ENCODE assay signal across 17 mouse cellular contexts in the genomic region with DNA sequence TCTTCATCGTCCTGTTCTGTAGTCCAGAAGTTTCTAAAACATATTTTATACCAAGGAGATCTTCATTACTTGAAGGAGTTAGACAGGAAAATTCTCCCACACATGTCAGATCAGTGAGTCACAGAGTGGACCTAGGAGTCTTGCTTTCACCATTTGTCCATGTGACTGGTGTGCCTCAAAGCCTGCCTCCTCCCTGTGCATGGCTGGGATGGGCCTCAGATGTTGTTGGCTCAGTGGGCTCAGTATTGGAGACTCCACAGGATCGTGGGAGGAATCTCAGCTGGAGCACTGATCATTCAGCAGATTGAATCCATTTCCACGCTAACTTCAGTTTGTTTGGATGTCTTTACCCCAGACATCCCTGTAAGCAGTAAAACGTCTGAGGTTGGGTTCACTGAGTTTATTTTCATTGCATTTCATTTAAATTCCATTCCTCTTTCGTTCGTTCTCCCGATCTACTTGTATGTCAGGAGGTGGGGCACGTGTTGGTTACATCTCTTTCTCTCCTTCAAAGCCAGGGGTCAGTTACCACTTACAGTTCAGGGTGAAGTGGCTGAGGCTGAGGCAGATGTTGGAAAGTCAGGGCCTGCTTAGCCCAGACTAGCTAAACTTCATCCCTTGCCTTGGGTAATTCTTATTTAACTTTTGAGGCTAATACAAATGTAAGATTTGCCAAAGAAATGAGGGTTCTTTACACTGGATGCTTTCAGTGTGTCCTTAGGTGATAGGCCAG. TPM values are rescaled to one million over a fixed set of nuclear protein-coding genes. Genes with fewer than 3 reads are reported as not detected.
DNase-seq lines count a peak whose midpoint lies in the region; ATAC-seq and TF ChIP-seq lines count a peak whose summit lies in the region.
"Had no signal": no experiment of that assay in that cellular context is flagged by ENCODE, and none has a peak within 500 bp of the region (broad histone marks: within the 10 kb centered on the region; RNA-seq: fewer than 3 reads in every experiment).

No protein-coding gene starts in this region.

- H3K27me3 ChIP-seq in intestine, embryonic 16.5 days (replicated peaks; ENCODE audit: control insufficient read depth, insufficient read depth, low read length) = no peaks in the 10 kb centered on the region
- no peaks in the 10 kb centered on the region for H3K27me3 ChIP-seq in stomach, postnatal 0 days (ENCODE audit: control insufficient read depth, insufficient read depth, low read length)
- H3K27me3 ChIP-seq: CH12.LX; embryonic facial prominence, embryonic 12.5 days; forebrain, embryonic 12.5 days; heart, embryonic 15.5 days; hindbrain, embryonic 12.5 days; neural tube, embryonic 13.5 days had no signal

- WGBS in intestine, embryonic 16.5 days = 63% methylated on average over 8 of the region's 8 CpGs
- 58% methylated on average over 8 of the region's 8 CpGs for WGBS in stomach, postnatal 0 days

- no peak overlapping the region for H3K9ac ChIP-seq in intestine, embryonic 16.5 days (ENCODE audit: low read depth, low read length)
- no peak overlapping the region for H3K9ac ChIP-seq in stomach, postnatal 0 days (ENCODE audit: low read length)
- H3K9ac ChIP-seq: embryonic facial prominence, embryonic 12.5 days; forebrain, embryonic 12.5 days; heart, embryonic 15.5 days; hindbrain, embryonic 12.5 days; neural tube, embryonic 13.5 days had no signal

- H3K4me3 ChIP-seq in intestine, embryonic 16.5 days (ENCODE audit: low read length) = no peak overlapping the region
- no peak overlapping the region for H3K4me3 ChIP-seq in stomach, postnatal 0 days (ENCODE audit: low read depth, low read length)
- H3K4me3 ChIP-seq: embryonic facial prominence, embryonic 12.5 days; forebrain, embryonic 12.5 days; heart, embryonic 15.5 days; hindbrain, embryonic 12.5 days; neural tube, embryonic 13.5 days had no signal

- H3K27ac ChIP-seq in intestine, embryonic 16.5 days (ENCODE audit: low read length) = peak overlapping the region; percentile 18; the same call in 1 of the 2 replicates
- H3K27ac ChIP-seq in stomach, postnatal 0 days (replicated peaks) = no peak overlapping the region
- H3K27ac ChIP-seq: embryonic facial prominence, embryonic 12.5 days; forebrain, embryonic 12.5 days; heart, embryonic 15.5 days; hindbrain, embryonic 12.5 days; neural tube, embryonic 13.5 days had no signal

- peak; percentile 10 for DNase-seq in layer of hippocampus, adult 11-12 months (ENCODE audit: low spot score)
- no peak for DNase-seq in layer of hippocampus, postnatal 10 days (ENCODE audit: low spot score in 2 of 2)
- DNase-seq in urinary bladder, postnatal 14 days (ENCODE audit: low spot score) = peak; percentile 41
- no peak for DNase-seq in urinary bladder, adult 2 months (ENCODE audit: low spot score)
- no peak for DNase-seq in stomach, postnatal 0 days (ENCODE audit: low spot score)
- DNase-seq in spleen, postnatal 4 days (ENCODE audit: low spot score in 2 of 2) = no peak
- DNase-seq: left cerebral cortex, postnatal 4 days; thymus, adult 2 months had no signal

- H3K36me3 ChIP-seq in intestine, embryonic 16.5 days (ENCODE audit: control insufficient read depth, insufficient read depth, low read length) = no peaks in the 10 kb centered on the region
- H3K36me3 ChIP-seq in stomach, postnatal 0 days (ENCODE audit: control insufficient read depth, insufficient read depth, low read length) = no peaks in the 10 kb centered on the region
- H3K36me3 ChIP-seq: embryonic facial prominence, embryonic 12.5 days; forebrain, embryonic 12.5 days; heart, embryonic 15.5 days; hindbrain, embryonic 12.5 days; neural tube, embryonic 13.5 days had no signal

- 0 out of 2 replicates have a peak, but pooled peaks cover 4% of the 10 kb centered on the region for H3K4me1 ChIP-seq in intestine, embryonic 16.5 days (ENCODE audit: control insufficient read depth, insufficient read depth, low read length)
- H3K4me1 ChIP-seq in stomach, postnatal 0 days (replicated peaks; ENCODE audit: control insufficient read depth, insufficient read depth) = no peaks in the 10 kb centered on the region; the same call in 1 of the 2 replicates
- H3K4me1 ChIP-seq: forebrain, embryonic 12.5 days; hindbrain, embryonic 12.5 days; neural tube, embryonic 13.5 days had no signal

- no peaks in the 10 kb centered on the region for H3K9me3 ChIP-seq in intestine, embryonic 16.5 days (ENCODE audit: control insufficient read depth, low read length)
- no peaks in the 10 kb centered on the region for H3K9me3 ChIP-seq in stomach, postnatal 0 days (ENCODE audit: control insufficient read depth, low read length)
- H3K9me3 ChIP-seq: embryonic facial prominence, embryonic 12.5 days; forebrain, embryonic 12.5 days; heart, embryonic 15.5 days; hindbrain, embryonic 12.5 days; neural tube, embryonic 13.5 days had no signal

- TF ChIP-seq EP300 in stomach, postnatal 0 days (optimal IDR thresholded peaks at IDR 0.05) = no peak

- ATAC-seq in intestine, embryonic 16.5 days = peak; percentile 23; the same call in 1 of the 2 replicates
- ATAC-seq in stomach, postnatal 0 days (ENCODE audit: low FRiP score, low TSS enrichment) = peak; percentile 77; the same call in 1 of the 2 replicates
- ATAC-seq: midbrain, embryonic 16.5 days had no signal

- no peak for TF ChIP-seq CTCF in stomach, postnatal 0 days (IDR thresholded peaks at IDR 0.05; ENCODE audit: low read depth)

- no peak overlapping the region for H3K4me2 ChIP-seq in intestine, embryonic 16.5 days (ENCODE audit: low read depth, low read length)
- H3K4me2 ChIP-seq in stomach, postnatal 0 days (replicated peaks; ENCODE audit: low read depth) = no peak overlapping the region
- H3K4me2 ChIP-seq: embryonic facial prominence, embryonic 12.5 days; forebrain, embryonic 12.5 days; heart, embryonic 15.5 days; hindbrain, embryonic 12.5 days; liver, embryonic 11.5 days; neural tube, embryonic 13.5 days had no signal

RNA-seq across cellular contexts. Expression of gene Plod2, which starts 30.5 kb away (rescaled TPM):
- total RNA-seq in layer of hippocampus, postnatal 10 days (2021) = 10 to 100 TPM; 15.5 TPM
- 36.3 and 37.6 TPM in 2 replicates for polyA plus RNA-seq in urinary bladder, adult 2 months (2012; rRNA removed)
- 42.0 and 42.2 TPM in 2 replicates for polyA plus RNA-seq in intestine, embryonic 16.5 days (2015; fragmentation: Nextera tagmentation; extraction: Ambion mirVana)
- polyA plus RNA-seq in stomach, postnatal 0 days (2015; fragmentation: Nextera tagmentation; extraction: Ambion mirVana) = 13.6 and 17.5 TPM in 2 replicates
- total RNA-seq: CH12.LX had no signal

Comparison
In these comparisons a context has a peak if more than half of its experiments do, and no peak if none do; other contexts are left out.
1. DNase-seq: peak in layer of hippocampus, adult 11-12 months (single experiment) and urinary bladder, postnatal 14 days (single experiment); none in layer of hippocampus, postnatal 10 days (0 of 2), urinary bladder, adult 2 months (single experiment), stomach, postnatal 0 days (single experiment) and spleen, postnatal 4 days (0 of 2).